Mouse (Mus musculus): Measurements from ENCODE around the gene Oasl1. TPM values are rescaled to one million over a fixed set of nuclear protein-coding genes. Genes with fewer than 3 reads are reported as not detected.
"Not testable (repeated sequence)": the region's sequence is repeated elsewhere in the genome, so short reads cannot be mapped to it uniquely, and the experiment has no call there.

Gene Oasl1
- total RNA-seq, 2 experiments from 2014 or later, result 0.74 to 1.2 TPM

GRCm38 (mm10) chr5:114922366-114922731, 691 bp upstream of the Oasl1 start:
- DNase-seq (ENCODE audit: low spot score in 2 of 2), result no peak

GRCm38 (mm10) chr5:114926153-114926684, 3.2 kb downstream of the Oasl1 start:
- no peak for DNase-seq (ENCODE audit: low spot score in 2 of 2)

- DNase-seq (ENCODE audit: low spot score in 2 of 2), result no peak
Observed at GRCm38 (mm10) chr5:114926753-114927152, 3.7 kb downstream of the Oasl1 start.

- DNase-seq (ENCODE audit: low spot score in 2 of 2), result no peak
Observed at GRCm38 (mm10) chr5:114931626-114932025, 8.6 kb downstream of the Oasl1 start.

- DNase-seq (ENCODE audit: low spot score in 2 of 2), result no peak
Observed at GRCm38 (mm10) chr5:114933206-114933605, 10.2 kb downstream of the Oasl1 start.

- no peak for DNase-seq (ENCODE audit: low spot score in 2 of 2)
Observed at GRCm38 (mm10) chr5:114935838-114936237, 12.8 kb downstream of the Oasl1 start.

- not testable (repeated sequence) for DNase-seq (ENCODE audit: low spot score in 2 of 2)
Observed at GRCm38 (mm10) chr5:114941138-114941537, 18.1 kb downstream of the Oasl1 start.

- peak; percentile 70 to 76 for DNase-seq (ENCODE audit: low spot score in 2 of 2)
Observed at GRCm38 (mm10) chr5:114942074-114942765, 19.2 kb downstream of the Oasl1 start, which contains the start of gene 2210016L21Rik. Gene 2210016L21Rik, plus strand, starts transcription at chr5:114942158.

- DNase-seq (ENCODE audit: low spot score in 2 of 2), result no peak
Observed at GRCm38 (mm10) chr5:114942766-114943130, 19.7 kb downstream of the Oasl1 start.

- DNase-seq (ENCODE audit: low spot score in 2 of 2), result no peak
Observed at GRCm38 (mm10) chr5:114945072-114945471, 22.0 kb downstream of the Oasl1 start.

- peak in 1 of 2 experiments; percentile 37 for DNase-seq (ENCODE audit: low spot score in 2 of 2)
Observed at GRCm38 (mm10) chr5:114948891-114949290, 25.9 kb downstream of the Oasl1 start.

GRCm38 (mm10) chr5:114949316-114949715, 26.3 kb downstream of the Oasl1 start:
- no peak for DNase-seq (ENCODE audit: low spot score in 2 of 2)

- DNase-seq (ENCODE audit: low spot score in 2 of 2), result no peak
Observed at GRCm38 (mm10) chr5:114949812-114950211, 26.8 kb downstream of the Oasl1 start.

- DNase-seq (ENCODE audit: low spot score in 2 of 2), result no peak
Observed at GRCm38 (mm10) chr5:114950669-114951068, 27.6 kb downstream of the Oasl1 start.

GRCm38 (mm10) chr5:114951279-114951880, 28.3 kb downstream of the Oasl1 start:
- DNase-seq (ENCODE audit: low spot score in 2 of 2), result no peak

GRCm38 (mm10) chr5:114953326-114953725, 30.3 kb downstream of the Oasl1 start:
- DNase-seq (ENCODE audit: low spot score in 2 of 2), result no peak

GRCm38 (mm10) chr5:114958069-114958468, 35.0 kb downstream of the Oasl1 start:
- DNase-seq (ENCODE audit: low spot score in 2 of 2), result no peak

- DNase-seq (ENCODE audit: low spot score in 2 of 2), result no peak
Observed at GRCm38 (mm10) chr5:114961590-114962360, 38.7 kb downstream of the Oasl1 start.

- no peak for DNase-seq (ENCODE audit: low spot score in 2 of 2)
Observed at GRCm38 (mm10) chr5:114964315-114964966, 41.4 kb downstream of the Oasl1 start.

- no peak for DNase-seq (ENCODE audit: low spot score in 2 of 2)
Observed at GRCm38 (mm10) chr5:114964967-114965898, 42.2 kb downstream of the Oasl1 start.
